Mouse (Mus musculus) spleen, embryonic (tissue): ENCODE measurements around the gene Scaf4.

Source experiments
- CTCF ChIA-PET: fragments of 350-600 bp; sonication (Branson Sonifier 250); formaldehyde crosslinking; loops from one replicate; lab custom pipeline; 2022; lab: Charles Lee

Gene Scaf4

GRCm38 (mm10) chr16:90283905-90284891 lies at the start of gene Scaf4:
Gene Scaf4, minus strand, starts transcription at chr16:90284503.
- CTCF ChIA-PET: no interaction called here

- CTCF ChIA-PET: no interaction called here
These were observed 48.2 kb upstream of the Scaf4 start for GRCm38 (mm10) chr16:90332553-90332952.

- CTCF ChIA-PET: no interaction called here
These were observed 46.7 kb upstream of the Scaf4 start for GRCm38 (mm10) chr16:90330979-90331378.

GRCm38 (mm10) chr16:90329511-90329910 lies 45.2 kb upstream of the Scaf4 start:
- CTCF ChIA-PET: no interaction called here

- CTCF ChIA-PET: no interaction called here
These were observed 38.7 kb upstream of the Scaf4 start for GRCm38 (mm10) chr16:90322850-90323528.

GRCm38 (mm10) chr16:90319321-90319720 lies 35.0 kb upstream of the Scaf4 start:
- CTCF ChIA-PET: no interaction called here

- CTCF ChIA-PET: no interaction called here
These were observed 34.1 kb upstream of the Scaf4 start for GRCm38 (mm10) chr16:90318372-90318926.

GRCm38 (mm10) chr16:90317777-90318176 lies 33.5 kb upstream of the Scaf4 start:
- CTCF ChIA-PET: no interaction called here

GRCm38 (mm10) chr16:90315881-90316280 lies 31.6 kb upstream of the Scaf4 start:
- CTCF ChIA-PET: no interaction called here

GRCm38 (mm10) chr16:90312449-90313082 lies 28.3 kb upstream of the Scaf4 start:
- CTCF ChIA-PET: interaction anchor here (0.7 kb wide), 1 partner anchor 487 kb away, joined by 10 read pairs; no protein-coding TSS in a partner anchor

- CTCF ChIA-PET: no interaction called here
These were observed 26.3 kb upstream of the Scaf4 start for GRCm38 (mm10) chr16:90310488-90311135.

- CTCF ChIA-PET: no interaction called here
These were observed 25.5 kb upstream of the Scaf4 start for GRCm38 (mm10) chr16:90309784-90310183.

- CTCF ChIA-PET: no interaction called here
These were observed 19.6 kb upstream of the Scaf4 start for GRCm38 (mm10) chr16:90303988-90304299.

- CTCF ChIA-PET: no interaction called here
These were observed 19.1 kb upstream of the Scaf4 start for GRCm38 (mm10) chr16:90303286-90303987.

- CTCF ChIA-PET: no interaction called here
These were observed 17.4 kb upstream of the Scaf4 start for GRCm38 (mm10) chr16:90301706-90302105.

- CTCF ChIA-PET: no interaction called here
These were observed 16.6 kb upstream of the Scaf4 start for GRCm38 (mm10) chr16:90300896-90301295.

- CTCF ChIA-PET: no interaction called here
These were observed 15.3 kb upstream of the Scaf4 start for GRCm38 (mm10) chr16:90299591-90299990.

- CTCF ChIA-PET: no interaction called here
These were observed 14.4 kb upstream of the Scaf4 start for GRCm38 (mm10) chr16:90298426-90299300.

GRCm38 (mm10) chr16:90297479-90298425 lies 13.4 kb upstream of the Scaf4 start:
- CTCF ChIA-PET: no interaction called here
